Mouse (Mus musculus) left cerebral cortex, postnatal 25 days (tissue): ENCODE measurements around the gene Stard9. TPM values are rescaled to one million over a fixed set of nuclear protein-coding genes. Genes with fewer than 3 reads are reported as not detected.

Source experiments
- DNase-seq, 2 experiments: peaks; one replicate each; pipeline ENCODE4 v3.0.0; 2022; ENCODE audit warnings: low spot score in 2 of 2, mixed read lengths in 1 of 2
- intact Hi-C: fragments of 180-260 bp; cut with DNase I; formaldehyde crosslinking; loops from one replicate; pipeline ENCODE4 v1.15.1; 2025
- total RNA-seq, 2 experiments: library from RNA; stranded (reverse); gene quantifications; 2 replicates each; pipeline ENCODE4 v1.2.3; 2021

The Stard9 gene
- total RNA-seq, 2 experiments from 2014 or later = 7.1 to 9.3 TPM

- intact Hi-C loops = no loop called here
Observed at GRCm38 (mm10) chr2:120720821-120721220, 91.9 kb downstream of the Stard9 start.

DNA sequence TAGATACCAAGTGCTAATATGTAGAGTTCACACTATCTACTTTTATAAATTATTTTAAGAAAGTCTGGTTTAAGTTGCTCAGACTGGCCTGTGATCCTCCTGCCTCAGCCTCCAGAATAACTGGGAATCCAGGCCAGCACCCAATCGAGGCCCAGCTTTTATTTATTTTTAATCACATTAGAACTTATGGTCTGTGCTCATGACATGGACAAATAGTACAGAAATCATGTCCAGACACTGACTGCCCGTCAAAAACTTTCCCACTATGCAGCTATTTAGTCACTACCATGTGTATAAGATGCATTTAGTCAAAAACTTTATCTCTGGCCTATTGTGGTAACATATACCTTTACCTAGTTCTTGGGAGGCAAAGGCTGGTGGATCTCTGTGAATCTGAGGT, 93.0 kb downstream of the Stard9 start:
- intact Hi-C loops = no loop called here
- DNase-seq = no peak

More at GRCm38 (mm10) chr2:120720821-120721220, 91.9 kb downstream of the Stard9 start:
- DNase-seq = no peak

DNA sequence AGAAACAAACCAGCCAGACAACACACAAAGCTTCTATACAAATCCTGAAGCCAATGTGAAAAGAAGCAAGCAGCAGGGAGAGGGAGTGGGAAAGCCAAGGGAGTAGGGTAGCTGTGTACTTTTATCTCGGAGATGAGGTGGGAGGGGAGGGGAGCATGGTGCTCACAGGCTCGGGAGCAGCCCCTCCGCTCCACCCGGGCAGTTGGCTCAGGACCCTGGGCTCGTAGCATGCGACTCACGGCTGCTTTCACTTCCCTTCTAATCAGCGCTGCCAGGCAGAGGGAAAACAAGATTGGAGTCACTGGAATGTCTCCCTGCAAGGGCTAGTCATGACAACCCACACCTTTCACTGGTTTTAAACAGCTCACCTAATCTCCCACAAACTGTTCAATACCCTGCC, 93.6 kb downstream of the Stard9 start:
- no peak for DNase-seq
- intact Hi-C loops = no loop called here

DNA sequence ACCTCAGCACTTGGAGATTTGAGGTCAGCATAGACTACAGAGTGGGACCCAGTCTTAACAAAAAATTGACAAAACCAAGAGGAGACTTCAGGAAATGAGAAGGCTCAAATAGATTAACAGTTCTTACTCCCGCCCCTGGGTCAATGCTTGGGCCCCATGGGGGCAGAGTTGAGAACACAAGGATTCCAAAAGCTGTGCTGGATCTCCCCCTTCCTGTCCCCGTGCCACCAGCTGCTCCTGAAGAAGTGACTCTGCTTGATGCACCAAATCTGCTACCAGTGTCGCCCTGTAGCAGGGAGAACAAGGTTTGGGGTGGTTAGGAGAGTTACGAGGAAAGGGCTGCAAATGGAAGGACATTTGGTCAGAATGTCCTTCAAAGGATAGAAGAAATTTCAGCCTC, 94.7 kb downstream of the Stard9 start:
- no peak for DNase-seq
- intact Hi-C loops = no loop called here

GRCm38 (mm10) chr2:120724176-120724575, 95.3 kb downstream of the Stard9 start:
- DNase-seq = no peak
- intact Hi-C loops = no loop called here

DNA sequence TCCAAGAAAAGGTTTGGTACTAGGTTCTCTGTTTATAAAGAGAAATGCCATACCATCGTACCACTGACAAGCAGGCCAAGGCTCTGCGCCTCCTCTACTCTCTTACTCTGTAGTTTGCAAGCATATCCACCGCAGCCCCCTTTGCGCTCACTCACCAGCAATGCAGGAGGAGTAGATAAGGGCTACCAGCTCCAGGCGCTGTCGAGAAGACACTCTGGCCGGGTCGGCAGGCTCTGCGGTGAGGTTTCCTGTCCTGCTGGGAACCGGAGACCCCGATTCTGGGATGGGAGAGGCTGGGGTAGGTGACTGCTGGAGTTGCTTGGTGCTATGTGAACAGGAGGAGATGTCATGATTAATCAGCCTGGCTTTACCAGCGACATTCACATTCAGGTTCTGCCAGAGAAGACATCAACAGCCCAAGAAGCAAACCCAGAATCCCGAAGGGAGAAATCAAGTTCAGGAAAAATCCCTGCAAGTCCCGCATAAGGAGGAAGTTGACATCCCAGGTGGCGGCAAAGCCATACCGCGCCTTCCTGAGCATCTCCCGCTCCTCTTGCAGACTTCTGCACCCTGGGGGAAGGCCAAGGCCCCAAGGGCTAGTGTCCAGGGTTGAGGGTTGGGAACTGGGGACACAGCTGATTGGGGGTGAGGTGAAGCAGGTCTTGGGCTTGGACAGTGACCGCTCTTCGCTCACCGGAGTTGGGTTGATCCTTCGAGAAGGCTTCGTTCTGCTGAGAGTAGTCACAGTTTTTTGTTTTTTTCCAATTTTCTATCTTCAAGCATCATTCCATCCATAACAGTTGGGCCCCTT, 101.1 kb downstream of the Stard9 start:
- peak; percentile 14 to 16 for DNase-seq
- intact Hi-C loops = loop anchor here (2.0 to 5.0 kb wide), 2 partner anchors 121 to 168 kb away; partner anchors contain the start of genes Cdan1, Ttbk2 and Zfp106

- intact Hi-C loops = loop anchor here (2.0 to 5.0 kb wide), 2 partner anchors 120 to 168 kb away; partner anchors contain the start of genes Cdan1, Ttbk2 and Zfp106
- DNase-seq = peak in 1 of 2 experiments; percentile 31
Observed at GRCm38 (mm10) chr2:120730639-120731166, 101.8 kb downstream of the Stard9 start.

DNA sequence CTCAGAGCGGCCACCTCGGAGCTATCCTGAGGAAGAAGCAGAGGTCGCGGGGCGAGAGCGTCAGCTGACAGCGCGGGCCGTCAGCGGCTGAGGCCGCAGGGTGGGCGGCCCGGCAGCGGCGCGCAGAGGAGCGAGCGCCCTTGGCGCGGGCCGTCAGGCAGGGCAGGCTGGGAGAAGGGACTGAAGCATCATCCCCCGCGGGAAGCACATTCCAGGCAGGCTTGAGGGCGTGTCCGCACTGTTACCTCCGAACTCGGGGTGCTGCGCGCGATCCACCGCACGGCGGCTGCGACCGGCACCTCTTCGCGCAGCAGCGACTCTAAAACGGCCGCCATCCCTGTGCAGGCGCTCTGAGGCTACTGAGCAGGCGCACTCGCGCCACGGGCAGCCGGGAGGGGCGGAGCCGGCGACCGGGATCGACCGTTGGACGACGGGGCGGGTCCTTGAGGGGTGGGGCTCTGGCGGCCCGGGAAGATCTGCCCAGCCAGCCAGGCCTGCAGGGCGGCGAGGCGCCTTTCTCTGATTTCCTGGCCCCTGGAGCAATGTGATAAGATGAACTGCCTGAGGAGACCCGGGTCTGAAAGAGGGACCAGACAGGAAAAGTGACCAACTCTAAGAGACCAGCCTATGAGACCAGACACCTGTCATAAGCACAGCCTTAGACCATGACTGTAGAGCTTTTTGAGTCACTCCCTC, 102.4 kb downstream of the Stard9 start:
- intact Hi-C loops = loop anchor here (2.0 to 5.0 kb wide), 2 partner anchors 119 to 169 kb away; partner anchors contain the start of genes Cdan1, Ttbk2 and Zfp106
- peak; percentile 89 to 92 for DNase-seq

DNA sequence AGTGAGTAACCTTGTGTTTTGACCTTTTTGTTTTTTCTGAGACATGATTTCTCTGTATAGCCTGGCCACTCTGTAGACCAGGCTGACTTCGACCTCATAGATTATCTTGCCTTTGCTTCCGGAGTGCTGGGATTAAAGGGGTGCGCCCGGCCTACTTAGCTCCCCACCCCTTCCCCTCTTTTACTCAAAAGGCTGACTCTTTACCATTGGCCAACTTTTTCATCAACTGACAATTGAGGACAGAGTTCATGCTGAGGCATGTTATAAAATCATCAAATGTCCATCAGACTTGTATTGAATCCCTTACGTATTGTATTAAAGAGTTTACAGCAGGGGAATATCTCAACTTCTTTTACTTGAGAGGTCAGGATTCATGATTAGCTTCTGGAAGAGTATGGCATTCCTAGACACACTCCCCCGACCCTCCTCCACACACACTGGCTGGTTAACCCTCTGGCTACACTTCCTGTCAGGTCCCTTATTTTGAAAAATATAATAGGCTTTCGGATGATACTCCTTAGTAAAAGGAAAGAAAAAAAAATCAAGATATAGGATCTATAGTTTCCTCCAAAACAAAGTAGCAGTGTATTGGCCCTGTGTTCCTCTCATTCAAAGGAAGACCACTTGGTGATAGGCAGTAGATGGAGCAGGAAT, 103.1 kb downstream of the Stard9 start:
- intact Hi-C loops = loop anchor here (2.0 to 5.0 kb wide), 2 partner anchors 119 to 170 kb away; partner anchors contain the start of genes Cdan1, Ttbk2 and Zfp106
- DNase-seq = no peak

DNA sequence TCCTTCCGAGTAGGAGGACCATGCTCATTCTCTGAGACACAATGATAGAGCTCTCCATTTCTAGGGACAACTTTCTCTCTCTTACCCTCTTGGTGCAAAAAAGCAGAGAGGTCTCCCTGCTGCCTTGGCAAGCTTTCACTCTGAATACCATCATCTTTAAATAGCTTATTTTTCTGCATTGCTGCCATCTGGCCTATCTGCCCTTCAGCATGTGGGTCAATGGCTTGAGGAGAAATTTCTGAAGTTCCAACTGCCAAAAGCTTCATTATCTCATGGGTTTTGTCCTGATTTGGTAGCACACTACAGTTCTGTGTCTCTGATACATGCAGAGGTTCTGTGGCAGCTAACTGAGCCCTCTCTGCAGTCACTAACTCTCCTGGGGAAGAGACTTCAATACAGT, 116.6 kb downstream of the Stard9 start:
- intact Hi-C loops = no loop called here
- no peak for DNase-seq

- no peak for DNase-seq
- intact Hi-C loops = no loop called here
Observed at GRCm38 (mm10) chr2:120748041-120748440, 119.1 kb downstream of the Stard9 start.

DNA sequence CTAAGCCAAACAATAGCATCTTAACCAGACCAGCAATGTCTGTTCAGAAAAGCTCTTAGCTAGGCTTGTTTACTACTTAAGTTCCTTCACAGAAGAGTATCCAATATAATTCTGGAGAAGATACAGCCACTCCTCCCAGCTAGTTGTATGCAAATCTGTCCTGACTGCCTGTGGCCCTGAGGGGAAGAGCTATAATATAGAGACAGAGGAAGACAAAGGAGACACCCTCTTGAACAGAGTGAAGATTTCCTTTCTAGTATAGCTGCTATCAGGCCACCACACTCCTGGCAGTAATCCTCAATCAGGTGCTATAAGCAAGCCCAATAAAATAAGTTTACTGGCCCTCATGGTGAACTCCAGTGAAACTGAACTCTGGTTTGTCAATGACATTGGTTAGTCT, 133.0 kb downstream of the Stard9 start:
- DNase-seq = no peak
- intact Hi-C loops = no loop called here

GRCm38 (mm10) chr2:120770265-120770935, 141.5 kb downstream of the Stard9 start:
- intact Hi-C loops = loop anchor here (5.0 kb wide), 1 partner anchor 102 kb away; no protein-coding TSS in a partner anchor
- peak; percentile 24 to 83 for DNase-seq

Other genes starting within 250 kb of the Stard9 start
- 10 to 100 TPM; 12.6 to 15.7 TPM for gene Ganc, start 225.2 kb upstream of the Stard9 start, total RNA-seq
- 10 to 100 TPM; 41.3 to 44.4 TPM for gene Tmem87a, start 225.0 kb upstream of the Stard9 start, total RNA-seq
- gene Capn3, start 173.1 kb upstream of the Stard9 start, total RNA-seq = 1 to 10 TPM; 5.8 to 6.7 TPM
- gene Zfp106, start 65.3 kb upstream of the Stard9 start, total RNA-seq = 100 to 1,000 TPM; 148 to 150 TPM
- 10 to 100 TPM; 15.9 to 24.3 TPM for gene Snap23, start 61.5 kb upstream of the Stard9 start, total RNA-seq
- gene Haus2, start 19.7 kb upstream of the Stard9 start, total RNA-seq = 10 to 100 TPM; 14.8 to 15.6 TPM
- gene Lrrc57, start 19.6 kb upstream of the Stard9 start, total RNA-seq = 10 to 100 TPM; 40.6 to 46.8 TPM
- gene Cdan1, start 221.0 kb downstream of the Stard9 start, total RNA-seq = 10 to 100 TPM; 24.1 to 26.6 TPM
- 10 to 100 TPM; 87.8 to 88.5 TPM for gene Ttbk2, start 221.5 kb downstream of the Stard9 start, total RNA-seq